Mouse (Mus musculus) MEL (cell line): ENCODE results near the gene Tifa. TPM values are rescaled to one million over a fixed set of nuclear protein-coding genes. Genes with fewer than 3 reads are reported as not detected.

Experiments
- DNase-seq: peaks from one replicate; pipeline ENCODE4 v3.0.0; 2011; ENCODE audit warnings: low read depth, low spot score
- H3K27ac ChIP-seq: 2 replicates; pipeline ENCODE4 v1.5.1; 2012; ENCODE audit warnings: low read depth, mild to moderate bottlenecking, control low read depth, low read length, moderate library complexity; ENCODE audit not compliant: control insufficient read depth
- H3K27me3 ChIP-seq, 2 experiments: fragments of 150-350 bp in 1 of 2; sonication (generic) in 1 of 2; 2 replicates each; pipeline ENCODE4 v1.6.1; 2012; ENCODE audit warnings: low read length in 2 of 2, mild to moderate bottlenecking in 2 of 2, improper control_type of control experiment in 1 of 2, moderate library complexity in 1 of 2; ENCODE audit not compliant: insufficient read depth in 2 of 2, control insufficient read depth in 1 of 2
- H3K36me3 ChIP-seq, 2 experiments: 2 replicates each; pipeline ENCODE4 v1.6.1; 2012 to 2014; ENCODE audit warnings: low read length in 2 of 2, improper control_type of control experiment in 1 of 2, inconsistent platforms in 1 of 2, mild to moderate bottlenecking in 1 of 2; ENCODE audit not compliant: insufficient read depth in 2 of 2, control insufficient read depth in 1 of 2
- H3K4me1 ChIP-seq, 2 experiments: fragments of 150-350 bp in 1 of 2; sonication (generic) in 1 of 2; 2 replicates each; pipeline ENCODE4 v1.6.1; 2012; ENCODE audit warnings: low read length in 2 of 2, improper control_type of control experiment in 1 of 2, mild to moderate bottlenecking in 1 of 2; ENCODE audit not compliant: insufficient read depth in 2 of 2, control insufficient read depth in 1 of 2
- H3K4me3 ChIP-seq, 2 experiments: fragments of 150-350 bp in 1 of 2; sonication (generic) in 1 of 2; 2 replicates each; pipeline ENCODE4 v1.5.1; 2012; ENCODE audit warnings: low read depth in 2 of 2, low read length in 2 of 2, mild to moderate bottlenecking in 2 of 2, moderate library complexity in 2 of 2, control low read depth in 1 of 2, improper control_type of control experiment in 1 of 2; ENCODE audit not compliant: control insufficient read depth in 1 of 2, insufficient read depth in 1 of 2
- H3K79me2 ChIP-seq: 2 replicates; pipeline ENCODE4 v1.6.1; 2012; ENCODE audit warnings: mild to moderate bottlenecking, low read length, moderate library complexity; ENCODE audit not compliant: control insufficient read depth, poor library complexity, insufficient read depth
- H3K9ac ChIP-seq: 2 replicates; pipeline ENCODE4 v1.6.1; 2012; ENCODE audit warnings: low read depth, mild to moderate bottlenecking, control low read depth, low read length, moderate library complexity; ENCODE audit not compliant: control insufficient read depth, poor library complexity, severe bottlenecking
- H3K9me3 ChIP-seq: fragments of 150-350 bp; sonication (generic); replicated peaks from 2 replicates; pipeline ENCODE4 v1.6.1; 2012; ENCODE audit warnings: mild to moderate bottlenecking, low read length, improper control_type of control experiment, moderate library complexity; ENCODE audit not compliant: insufficient read depth
- BHLHE40 ChIP-seq: IDR thresholded peaks from 2 replicates; pipeline ENCODE4 v1.6.1; 2012; ENCODE audit warnings: low read depth, mild to moderate bottlenecking, inconsistent platforms, low read length, improper control_type of control experiment, borderline replicate concordance
- ELF1 ChIP-seq: IDR thresholded peaks from 2 replicates; pipeline ENCODE4 v1.6.1; 2014; ENCODE audit warnings: low read depth, mild to moderate bottlenecking, inconsistent platforms, low read length, improper control_type of control experiment, moderate library complexity
- EP300 ChIP-seq, 2 experiments: IDR thresholded peaks; 2 replicates each; pipeline ENCODE4 v1.6.1; 2011; ENCODE audit warnings: improper control_type of control experiment in 2 of 2, low read length in 2 of 2, low read depth in 1 of 2, mild to moderate bottlenecking in 1 of 2
- GABPA ChIP-seq: IDR thresholded peaks from 2 replicates; pipeline ENCODE4 v1.6.1; 2012; ENCODE audit warnings: low read depth, mild to moderate bottlenecking, inconsistent platforms, low read length, improper control_type of control experiment, moderate library complexity
- JUND ChIP-seq: IDR thresholded peaks from 2 replicates; pipeline ENCODE4 v1.6.1; 2011; ENCODE audit warnings: low read depth, mild to moderate bottlenecking, improper control_type of control experiment, low read length
- KAT2A ChIP-seq: conservative IDR thresholded peaks from 2 replicates; pipeline ENCODE4 v1.6.1; 2012; ENCODE audit warnings: low read depth, low read length, improper control_type of control experiment, inconsistent platforms
- MAFK ChIP-seq: IDR thresholded peaks from 2 replicates; pipeline ENCODE4 v1.6.1; 2011; ENCODE audit warnings: low read depth, mild to moderate bottlenecking, low read length, improper control_type of control experiment, borderline replicate concordance
- MAZ ChIP-seq: IDR thresholded peaks from 2 replicates; pipeline ENCODE4 v1.6.1; 2012; ENCODE audit warnings: low read depth, mild to moderate bottlenecking, inconsistent platforms, low read length, improper control_type of control experiment
- MEF2A ChIP-seq: IDR thresholded peaks from 2 replicates; pipeline ENCODE4 v1.6.1; 2014; ENCODE audit warnings: low read depth, mild to moderate bottlenecking, inconsistent platforms, low read length, improper control_type of control experiment; ENCODE audit not compliant: poor library complexity, insufficient replicate concordance, severe bottlenecking; ENCODE audit errors: extremely low read depth
- MYB ChIP-seq: IDR thresholded peaks from 2 replicates; pipeline ENCODE4 v1.6.1; 2011; ENCODE audit warnings: mild to moderate bottlenecking, low read depth, low read length, improper control_type of control experiment
- MYC ChIP-seq: IDR thresholded peaks from 2 replicates; pipeline ENCODE4 v1.6.1; 2011; ENCODE audit warnings: low read depth, mild to moderate bottlenecking, low read length, improper control_type of control experiment, moderate library complexity
- NELFE ChIP-seq: IDR thresholded peaks from 2 replicates; pipeline ENCODE4 v1.6.1; 2011; ENCODE audit warnings: low read depth, low read length, improper control_type of control experiment
- POLR2AphosphoS2 ChIP-seq: IDR thresholded peaks from 2 replicates; pipeline ENCODE4 v1.6.1; 2011; ENCODE audit warnings: low read length, improper control_type of control experiment
- RCOR1 ChIP-seq: IDR thresholded peaks from 2 replicates; pipeline ENCODE4 v1.6.1; 2012; ENCODE audit warnings: low read depth, mild to moderate bottlenecking, inconsistent platforms, low read length, improper control_type of control experiment
- SMC3 ChIP-seq: IDR thresholded peaks from 2 replicates; pipeline ENCODE4 v1.6.1; 2011; ENCODE audit warnings: low read depth, low read length, improper control_type of control experiment
- TBP ChIP-seq: IDR thresholded peaks from 2 replicates; pipeline ENCODE4 v1.8.0; 2011; ENCODE audit warnings: low read depth, low read length, improper control_type of control experiment
- TCF12 ChIP-seq: IDR thresholded peaks from 2 replicates; pipeline ENCODE4 v1.6.1; 2014; ENCODE audit warnings: low read depth, mild to moderate bottlenecking, inconsistent platforms, low read length, improper control_type of control experiment, moderate library complexity
- UBTF ChIP-seq: IDR thresholded peaks from 2 replicates; pipeline ENCODE4 v1.6.1; 2012; ENCODE audit warnings: low read depth, mild to moderate bottlenecking, inconsistent platforms, low read length, improper control_type of control experiment, moderate library complexity, borderline replicate concordance; ENCODE audit not compliant: insufficient read depth
- USF1 ChIP-seq: IDR thresholded peaks from 2 replicates; pipeline ENCODE4 v1.6.1; 2014; ENCODE audit warnings: low read depth, mild to moderate bottlenecking, inconsistent platforms, low read length, improper control_type of control experiment, moderate library complexity
- USF2 ChIP-seq, 2 experiments: IDR thresholded peaks; 2 replicates each; pipeline ENCODE4 v1.6.1; 2011 to 2012; ENCODE audit warnings: improper control_type of control experiment in 2 of 2, low read length in 2 of 2, borderline replicate concordance in 1 of 2, inconsistent platforms in 1 of 2, low read depth in 1 of 2, mild to moderate bottlenecking in 1 of 2; ENCODE audit not compliant: insufficient read depth in 1 of 2
- ZC3H11A ChIP-seq: IDR thresholded peaks from 2 replicates; pipeline ENCODE4 v1.6.1; 2012; ENCODE audit warnings: low read depth, mild to moderate bottlenecking, inconsistent platforms, low read length, improper control_type of control experiment
- ZMIZ1 ChIP-seq: IDR thresholded peaks from 2 replicates; pipeline ENCODE4 v1.6.1; 2012; ENCODE audit warnings: low read depth, mild to moderate bottlenecking, inconsistent platforms, low read length, improper control_type of control experiment, moderate library complexity
- polyA plus RNA-seq, 2 experiments: library from polyadenylated mRNA; stranded (reverse) in 1 of 2; unstranded in 1 of 2; fragments of >175 nt in 1 of 2; fragments of >200 nt in 1 of 2; gene quantifications; 2 replicates each; pipeline versions ENCODE4 v1.2.1 to v1.2.4; 2012; ENCODE audit warnings: low replicate concordance in 2 of 2, low read depth in 1 of 2; ENCODE audit not compliant: insufficient read length in 2 of 2, insufficient read depth in 1 of 2, missing spikeins in 1 of 2
- total RNA-seq: library from RNA; depleted of rRNA; stranded (reverse); fragments of 300-350 nt; gene quantifications from 2 replicates; pipeline ENCODE4 v1.2.3, GENCODE M21; 2012

The Tifa gene
- total and polyA plus RNA-seq, 3 experiments, result 1.7 to 3.0 TPM; not detected in 1

GRCm38 (mm10) chr3:127804439-127804838 is 14.8 kb downstream of the Tifa start:
- no peak overlapping the region for H3K27ac ChIP-seq
- no peaks in the 10 kb centered on the region for H3K27me3 ChIP-seq

DNA sequence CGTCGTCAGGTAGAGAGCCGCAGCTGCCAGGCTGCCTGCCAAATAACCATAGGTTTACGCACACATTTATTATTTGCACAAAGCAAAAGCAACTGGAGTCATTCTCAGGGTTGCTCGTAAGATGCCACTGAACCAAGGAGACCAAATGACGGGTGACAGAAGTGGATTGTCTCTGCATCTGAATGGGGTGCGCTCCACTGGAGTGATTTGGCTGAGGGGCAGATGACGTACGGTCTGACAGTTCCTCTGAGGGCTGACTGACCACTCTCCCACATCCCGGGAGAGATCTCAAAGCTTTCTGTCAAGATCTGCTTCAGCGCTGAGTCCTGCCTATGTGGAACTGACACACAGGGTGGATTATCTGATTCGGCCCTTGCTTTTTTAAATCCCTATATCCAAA is 15.5 kb downstream of the Tifa start:
- Histone ChIP-seq H3K4me1 (no peaks in the 10 kb centered on the region), H3K36me3 (peaks cover 0 to 1% of the 10 kb centered on the region in 2 experiments; a peak in 1 of 4 replicates)
- no peak for TF ChIP-seq ZC3H11A
- TF ChIP-seq SMC3, result no peak
- no peak for TF ChIP-seq POLR2AphosphoS2
- no peak for TF ChIP-seq MEF2A
- no peak for TF ChIP-seq KAT2A
- no peak for TF ChIP-seq MAZ
- TF ChIP-seq MYC, result no peak
- no peak for TF ChIP-seq RCOR1
- no peak for TF ChIP-seq MYB
- TF ChIP-seq USF1, result no peak
- no peak for TF ChIP-seq USF2 (IDR thresholded peaks at IDR 0.05; ENCODE audit: borderline replicate concordance in 1 of 2, insufficient read depth in 1 of 2, low read depth in 1 of 2, low read length in 2 of 2)
- TF ChIP-seq JUND, result no peak
- TF ChIP-seq, all 39 proteins: peak for 0
- Histone ChIP-seq H3K27me3 (no peaks in the 10 kb centered on the region), H3K27ac (no peak overlapping the region), H3K79me2 (no peaks in the 10 kb centered on the region), H3K9me3 (no peaks in the 10 kb centered on the region), H3K9ac (no peak overlapping the region), H3K4me3 (no peak overlapping the region)
- DNase-seq, result no peak

More at GRCm38 (mm10) chr3:127804439-127804838, 14.8 kb downstream of the Tifa start:
- H3K9me3 ChIP-seq, result no peaks in the 10 kb centered on the region
- H3K79me2 ChIP-seq, result no peaks in the 10 kb centered on the region
- no peak for DNase-seq
- H3K4me1 ChIP-seq, result no peaks in the 10 kb centered on the region
- H3K9ac ChIP-seq, result no peak overlapping the region
- no peak overlapping the region for H3K4me3 ChIP-seq
- H3K36me3 ChIP-seq, result peaks cover 0 to 1% of the 10 kb centered on the region in 2 experiments; a peak in 1 of 4 replicates
- no peak for TF ChIP-seq NELFE
- TF ChIP-seq KAT2A, result no peak
- TF ChIP-seq MYB, result no peak
- TF ChIP-seq MAFK, result no peak
- no peak for TF ChIP-seq EP300 (IDR thresholded peaks at IDR 0.05; ENCODE audit: low read depth in 1 of 2, low read length in 2 of 2)
- no peak for TF ChIP-seq MEF2A
- TF ChIP-seq RCOR1, result no peak
- no peak for TF ChIP-seq BHLHE40
- no peak for TF ChIP-seq TBP
- no peak for TF ChIP-seq GABPA
- TF ChIP-seq UBTF, result no peak
- no peak for TF ChIP-seq ZC3H11A
- TF ChIP-seq ELF1, result no peak
- TF ChIP-seq USF2 (IDR thresholded peaks at IDR 0.05; ENCODE audit: borderline replicate concordance in 1 of 2, insufficient read depth in 1 of 2, low read depth in 1 of 2, low read length in 2 of 2), result no peak
- no peak for TF ChIP-seq ZMIZ1
- no peak for TF ChIP-seq USF1
- TF ChIP-seq TCF12, result no peak
